Mouse (Mus musculus) erythroblast, embryonic 14.5 days (primary cell): Measurements from ENCODE around the gene Pawr.

ENCODE experiments used
- GATA1 ChIP-seq: IDR thresholded peaks from 2 replicates; pipeline ENCODE4 v1.6.1; 2012; ENCODE audit warnings: low read length, inconsistent platforms, mixed read lengths
- TAL1 ChIP-seq: IDR thresholded peaks from 3 replicates; pipeline ENCODE4 v1.6.1; 2012; ENCODE audit warnings: low read length, inconsistent platforms, mixed read lengths

GRCm38 (mm10) chr10:108299828-108300227 lies 32.1 kb upstream of the Pawr start:
- TF ChIP-seq GATA1 (no peak), TAL1 (no peak)
